Mouse (Mus musculus): ENCODE measurements around the gene Tmem184b. TPM values are rescaled to one million over a fixed set of nuclear protein-coding genes. Genes with fewer than 3 reads are reported as not detected.

The Tmem184b gene
- total and polyA plus RNA-seq, 3 experiments = 7.1 to 42.7 (median 21.1) TPM

GRCm38 (mm10) chr15:79393101-79393500 is 10.3 kb downstream of the Tmem184b start:
- Histone ChIP-seq H3K27me3 (replicated peaks) (no peaks in the 10 kb centered on the region), H3K36me3 (replicated peaks in 1 of 2; ENCODE audit: control insufficient read depth in 1 of 2, insufficient read depth in 1 of 2, low read length in 1 of 2) (peaks cover 9 to 84% of the 10 kb centered on the region in 2 experiments), H3K4me3 (replicated peaks in 1 of 3; ENCODE audit: low read depth in 2 of 3, low read length in 2 of 3, poor library complexity in 1 of 3) (no peak overlapping the region), H3K9ac (ENCODE audit: insufficient read depth, low read depth) (no peak overlapping the region), H3K9me3 (replicated peaks; ENCODE audit: low read length) (no peaks in the 10 kb centered on the region), H3K4me2 (ENCODE audit: insufficient read depth, low read depth, poor library complexity, severe bottlenecking) (no peak overlapping the region), H3K4me1 (ENCODE audit: control insufficient read depth in 1 of 2, insufficient read depth in 2 of 2) (peaks cover 18 to 56% of the 10 kb centered on the region in 2 experiments), H3K79me2 (replicated peaks; ENCODE audit: control insufficient read depth, extremely low read depth, insufficient read depth, poor library complexity, severe bottlenecking) (peaks cover 13% of the 10 kb centered on the region), H3K27ac (ENCODE audit: insufficient read depth, low read depth) (no peak overlapping the region)
- in situ Hi-C loops (cut with MboI; ENCODE audit: low pct_ligation_motif_present, low pct_unique_long_range_greater_than_20kb, low sequenced_read_pairs) (no loop called here), dilution Hi-C loops (cut with MboI; ENCODE audit: extremely low pct_ligation_motif_present, extremely low pct_unique_long_range_greater_than_20kb, low sequenced_read_pairs) (no loop called here)
- TF ChIP-seq MEF2A (IDR thresholded peaks at IDR 0.05; ENCODE audit: borderline replicate concordance, low read depth, low read length) (no peak), RAD21 (IDR thresholded peaks at IDR 0.05; ENCODE audit: low read depth, low read length) (no peak), ZMIZ1 (IDR thresholded peaks at IDR 0.05; ENCODE audit: low read depth, low read length) (no peak), NRF1 (IDR thresholded peaks at IDR 0.05; ENCODE audit: low read depth, low read length) (no peak), POLR2AphosphoS2 (IDR thresholded peaks at IDR 0.05; ENCODE audit: low read depth, low read length) (no peak), IRF4 (IDR thresholded peaks at IDR 0.05; ENCODE audit: low read depth, low read length) (no peak), TCF12 (IDR thresholded peaks at IDR 0.05; ENCODE audit: low read depth, low read length) (no peak), ZKSCAN1 (IDR thresholded peaks at IDR 0.05; ENCODE audit: borderline replicate concordance, low read depth, low read length) (no peak), MXI1 (IDR thresholded peaks at IDR 0.05; ENCODE audit: low read depth, low read length) (no peak), HCFC1 (IDR thresholded peaks at IDR 0.05; ENCODE audit: low read depth, low read length) (no peak), POLR2A (IDR thresholded peaks at IDR 0.05; ENCODE audit: low read depth, low read length) (no peak), CTCF (conservative IDR thresholded peaks at IDR 0.05 in 1 of 2, IDR thresholded peaks at IDR 0.05 in 1 of 2; ENCODE audit: low read depth in 2 of 2, low read length in 2 of 2) (no peak), JUN (IDR thresholded peaks at IDR 0.05; ENCODE audit: insufficient read depth, low read depth, low read length) (no peak), CHD2 (IDR thresholded peaks at IDR 0.05; ENCODE audit: low read length) (no peak), USF2 (conservative IDR thresholded peaks at IDR 0.05; ENCODE audit: low read depth, low read length) (no peak), ELF1 (IDR thresholded peaks at IDR 0.05; ENCODE audit: low read depth, low read length) (no peak), ZNF384 (IDR thresholded peaks at IDR 0.05; ENCODE audit: low read depth, low read length) (no peak), JUND (conservative IDR thresholded peaks at IDR 0.05; ENCODE audit: low read depth, low read length) (no peak), MYC (IDR thresholded peaks at IDR 0.05; ENCODE audit: low read depth, low read length) (no peak), PAX5 (IDR thresholded peaks at IDR 0.05; ENCODE audit: low read length) (no peak)
- no peak for DNase-seq (ENCODE audit: extremely low read depth)

DNA sequence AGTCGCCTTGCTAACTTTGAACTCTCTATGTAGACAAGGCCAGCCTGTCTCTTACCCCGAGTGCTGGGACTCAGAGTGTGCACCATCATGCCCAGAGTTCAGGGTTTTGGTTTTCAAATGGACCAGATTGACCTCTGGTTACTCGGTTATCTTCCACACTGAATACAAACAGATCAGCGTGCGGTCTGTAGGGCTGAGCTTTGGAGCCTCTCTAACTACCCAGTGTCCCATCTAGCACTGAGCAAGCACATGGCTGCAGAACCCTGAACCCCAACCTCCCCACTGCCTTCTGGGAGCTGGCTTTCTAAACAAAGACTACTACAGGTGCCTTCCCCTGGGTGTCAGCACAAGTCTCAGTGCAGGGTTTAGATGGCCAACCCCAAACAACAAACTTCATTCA is 10.8 kb downstream of the Tmem184b start:
- H3K9me3 ChIP-seq (replicated peaks; ENCODE audit: low read length) = no peaks in the 10 kb centered on the region
- no peak for DNase-seq (ENCODE audit: extremely low read depth)
- TF ChIP-seq ETS1 (conservative IDR thresholded peaks at IDR 0.05; ENCODE audit: low read depth, low read length) = no peak
- TF ChIP-seq SIN3A (IDR thresholded peaks at IDR 0.05; ENCODE audit: low read length) = no peak
- TF ChIP-seq MAZ (IDR thresholded peaks at IDR 0.05; ENCODE audit: low read depth, low read length) = no peak
- no peak for TF ChIP-seq JUN (IDR thresholded peaks at IDR 0.05; ENCODE audit: insufficient read depth, low read depth, low read length)
- TF ChIP-seq JUND (conservative IDR thresholded peaks at IDR 0.05; ENCODE audit: low read depth, low read length) = no peak
- TF ChIP-seq USF1 (IDR thresholded peaks at IDR 0.05; ENCODE audit: low read depth, low read length) = no peak
- TF ChIP-seq MXI1 (IDR thresholded peaks at IDR 0.05; ENCODE audit: low read depth, low read length) = no peak
- no peak for TF ChIP-seq MYC (IDR thresholded peaks at IDR 0.05; ENCODE audit: low read depth, low read length)
- no peak for TF ChIP-seq ZMIZ1 (IDR thresholded peaks at IDR 0.05; ENCODE audit: low read depth, low read length)
- TF ChIP-seq RAD21 (IDR thresholded peaks at IDR 0.05; ENCODE audit: low read depth, low read length) = no peak
- TF ChIP-seq TCF12 (IDR thresholded peaks at IDR 0.05; ENCODE audit: low read depth, low read length) = no peak
- TF ChIP-seq CTCF (conservative IDR thresholded peaks at IDR 0.05 in 1 of 2, IDR thresholded peaks at IDR 0.05 in 1 of 2; ENCODE audit: low read depth in 2 of 2, low read length in 2 of 2) = no peak
- no peak overlapping the region for H3K4me3 ChIP-seq (replicated peaks in 1 of 3; ENCODE audit: low read depth in 2 of 3, low read length in 2 of 3, poor library complexity in 1 of 3)
- H3K4me2 ChIP-seq (ENCODE audit: insufficient read depth, low read depth, poor library complexity, severe bottlenecking) = no peak overlapping the region
- peaks cover 8 to 86% of the 10 kb centered on the region in 2 experiments for H3K36me3 ChIP-seq (replicated peaks in 1 of 2; ENCODE audit: control insufficient read depth in 1 of 2, insufficient read depth in 1 of 2, low read length in 1 of 2)
- in situ Hi-C loops (cut with MboI; ENCODE audit: low pct_ligation_motif_present, low pct_unique_long_range_greater_than_20kb, low sequenced_read_pairs) (no loop called here), dilution Hi-C loops (cut with MboI; ENCODE audit: extremely low pct_ligation_motif_present, extremely low pct_unique_long_range_greater_than_20kb, low sequenced_read_pairs) (no loop called here)
- no peaks in the 10 kb centered on the region for H3K27me3 ChIP-seq (replicated peaks)
- peaks cover 13% of the 10 kb centered on the region for H3K79me2 ChIP-seq (replicated peaks; ENCODE audit: control insufficient read depth, extremely low read depth, insufficient read depth, poor library complexity, severe bottlenecking)
- H3K9ac ChIP-seq (ENCODE audit: insufficient read depth, low read depth) = no peak overlapping the region
- peaks cover 18 to 56% of the 10 kb centered on the region in 2 experiments for H3K4me1 ChIP-seq (ENCODE audit: control insufficient read depth in 1 of 2, insufficient read depth in 2 of 2)
- no peak overlapping the region for H3K27ac ChIP-seq (ENCODE audit: insufficient read depth, low read depth)
